Mouse (Mus musculus): ENCODE measurements at regions not wholly inside any gene's neighbourhood (a gene's known extent, or its start where the extent isn't known, plus 50 kb on each side); places are given as distances from the start of the nearest gene placed in this dataset.

DNA sequence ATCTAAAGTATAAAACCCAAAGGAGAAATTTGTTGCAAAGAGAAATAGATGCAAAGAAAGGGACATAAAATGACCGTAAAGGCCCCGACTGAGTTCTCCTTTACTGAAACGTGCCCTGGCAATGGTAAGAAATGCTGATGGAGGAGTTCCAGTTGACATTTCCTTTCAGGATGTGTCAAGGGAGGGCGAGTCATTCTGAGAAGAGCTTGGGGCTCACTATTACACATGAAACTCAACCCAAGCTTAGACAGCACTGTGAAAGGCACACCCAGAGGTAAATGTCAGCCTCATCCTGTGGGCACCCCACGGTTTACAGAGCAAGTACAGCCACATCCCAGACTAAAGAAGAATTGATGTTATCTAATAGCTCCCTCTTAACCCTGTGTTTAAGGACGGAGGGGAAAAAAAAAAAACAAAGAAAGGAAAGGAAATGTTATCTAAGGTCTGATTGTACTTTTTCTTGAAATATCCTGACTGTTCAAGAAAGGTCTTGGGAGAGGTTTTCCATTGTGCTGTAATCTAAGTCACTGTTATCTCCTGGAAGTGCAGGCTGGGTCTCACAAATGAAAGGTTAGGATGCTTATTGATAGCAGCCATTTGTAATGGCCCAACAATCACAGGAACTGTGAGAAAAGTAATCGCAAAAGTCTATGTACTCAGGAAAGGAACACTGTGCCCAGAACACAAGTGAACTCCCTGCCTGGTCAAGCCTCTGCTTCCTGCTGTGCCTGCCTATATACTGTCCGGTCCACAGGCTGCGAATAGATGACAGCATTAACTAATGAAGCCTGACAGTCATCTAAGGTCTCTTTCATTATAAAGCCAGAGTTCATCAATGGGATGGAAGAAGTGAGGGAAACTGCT, 135.8 kb downstream of the Cemip2 start:
- TF ChIP-seq CTCF (IDR thresholded peaks at IDR 0.05; ENCODE audit: low read depth, low read length): no peak
- TF ChIP-seq POLR2A (IDR thresholded peaks at IDR 0.05; ENCODE audit: borderline replicate concordance, low read depth, low read length): no peak
